Mouse (Mus musculus) G1E (cell line): Measurements from ENCODE around the gene Dysf. TPM values are rescaled to one million over a fixed set of nuclear protein-coding genes. Genes with fewer than 3 reads are reported as not detected.

Experiments
- ATAC-seq: 2 replicates; pipeline ENCODE4 v1.8.0; 2016; ENCODE audit warnings: mild to moderate bottlenecking; ENCODE audit not compliant: insufficient number of reproducible peaks, poor library complexity, low FRiP score, severe bottlenecking; ENCODE audit errors: extremely low read depth
- DNase-seq: peaks from one replicate; pipeline ENCODE4 v3.0.0; 2012; ENCODE audit warnings: low spot score
- H3K27me3 ChIP-seq: 2 replicates; pipeline ENCODE4 v1.6.1; 2012; ENCODE audit warnings: mild to moderate bottlenecking, low read length, inconsistent platforms; ENCODE audit not compliant: insufficient read depth
- H3K36me3 ChIP-seq: replicated peaks from 2 replicates; pipeline ENCODE3; 2012; ENCODE audit warnings: mild to moderate bottlenecking, inconsistent platforms
- H3K4me1 ChIP-seq: 2 replicates; pipeline ENCODE4 v1.6.1; 2012; ENCODE audit warnings: low read depth, low read length, inconsistent platforms, mixed read lengths; ENCODE audit not compliant: insufficient read depth
- H3K4me3 ChIP-seq: 2 replicates; pipeline ENCODE4 v1.5.1; 2012; ENCODE audit warnings: low read depth, mild to moderate bottlenecking, inconsistent platforms, low read length, moderate library complexity, mixed read lengths
- H3K9me3 ChIP-seq: replicated peaks from 2 replicates; pipeline ENCODE4 v1.6.1; 2012; ENCODE audit warnings: inconsistent platforms
- CTCF ChIP-seq: IDR thresholded peaks from 2 replicates; pipeline ENCODE4 v1.5.1; 2012; ENCODE audit warnings: low read depth, low read length, inconsistent platforms, mixed read lengths
- GATA1 ChIP-seq: IDR thresholded peaks from 2 replicates; pipeline ENCODE4 v1.6.1; 2012; ENCODE audit warnings: borderline replicate concordance, low read length, inconsistent platforms, mixed read lengths
- GATA2 ChIP-seq: IDR thresholded peaks from 2 replicates; pipeline ENCODE4 v1.6.1; 2012; ENCODE audit warnings: low read depth, low read length, inconsistent platforms, borderline replicate concordance
- POLR2AphosphoS5 ChIP-seq: IDR thresholded peaks from 2 replicates; pipeline ENCODE4 v1.6.1; 2012; ENCODE audit warnings: low read depth, low read length, inconsistent platforms; ENCODE audit not compliant: insufficient replicate concordance
- TAL1 ChIP-seq: conservative IDR thresholded peaks from 2 replicates; pipeline ENCODE4 v1.6.1; 2012; ENCODE audit warnings: low read depth, low read length, inconsistent platforms, mixed read lengths
- polyA plus RNA-seq: library from polyadenylated mRNA; stranded (reverse); fragments of >175 nt; gene quantifications from 2 replicates; pipeline ENCODE4 v1.2.3, GENCODE M21; 2012
- total RNA-seq, 2 experiments: library from RNA; stranded (forward) in 1 of 2; stranded (reverse) in 1 of 2; fragments of 200-1000 nt in 1 of 2; fragments of >200 nt in 1 of 2; fragmentation: Nextera tagmentation in 1 of 2; gene quantifications; 2 replicates each; pipeline ENCODE4 v1.2.3; 2014 to 2017

The Dysf gene
- total and polyA plus RNA-seq, 3 experiments = 0.11 TPM; not detected in 2

- TF ChIP-seq POLR2AphosphoS5 (no peak), CTCF (no peak), TAL1 (no peak), GATA1 (no peak), GATA2 (no peak)
Observed at GRCm38 (mm10) chr6:84048856-84049255, 40.5 kb downstream of the Dysf start.

GRCm38 (mm10) chr6:84050238-84050637, 41.8 kb downstream of the Dysf start:
- H3K27me3 ChIP-seq = peaks cover 16% of the 10 kb centered on the region; the same call in 1 of the 2 replicates
- H3K4me1 ChIP-seq = no peaks in the 10 kb centered on the region
- no peak overlapping the region for H3K4me3 ChIP-seq
- ATAC-seq (no peak), DNase-seq (no peak)
- no peak for TF ChIP-seq GATA2
- TF ChIP-seq GATA1 = no peak
- no peak for TF ChIP-seq POLR2AphosphoS5
- no peak for TF ChIP-seq CTCF
- no peak for TF ChIP-seq TAL1
- no peaks in the 10 kb centered on the region for H3K36me3 ChIP-seq
- H3K9me3 ChIP-seq = no peaks in the 10 kb centered on the region

More at GRCm38 (mm10) chr6:84048856-84049255, 40.5 kb downstream of the Dysf start:
- DNase-seq = no peak
- H3K27me3 ChIP-seq = peaks cover 13% of the 10 kb centered on the region; the same call in 1 of the 2 replicates
- ATAC-seq = no peak
- no peaks in the 10 kb centered on the region for H3K36me3 ChIP-seq
- H3K4me3 ChIP-seq = no peak overlapping the region
- H3K4me1 ChIP-seq = no peaks in the 10 kb centered on the region
- no peaks in the 10 kb centered on the region for H3K9me3 ChIP-seq

- DNase-seq (no peak), ATAC-seq (no peak)
- Histone ChIP-seq H3K27me3 (peaks cover 16% of the 10 kb centered on the region; the same call in 1 of the 2 replicates), H3K9me3 (no peaks in the 10 kb centered on the region), H3K4me1 (no peaks in the 10 kb centered on the region), H3K4me3 (no peak overlapping the region), H3K36me3 (no peaks in the 10 kb centered on the region)
- TF ChIP-seq GATA1 (no peak), TAL1 (no peak), CTCF (no peak), POLR2AphosphoS5 (no peak), GATA2 (no peak)
Observed at GRCm38 (mm10) chr6:84051032-84051431, 42.6 kb downstream of the Dysf start.

GRCm38 (mm10) chr6:84053874-84054530, 45.6 kb downstream of the Dysf start:
- no peaks in the 10 kb centered on the region for H3K36me3 ChIP-seq
- H3K27me3 ChIP-seq = peaks cover 19% of the 10 kb centered on the region; the same call in 1 of the 2 replicates
- DNase-seq (no peak), ATAC-seq (no peak)
- TF ChIP-seq POLR2AphosphoS5 = no peak
- TF ChIP-seq GATA2 = no peak
- H3K4me3 ChIP-seq = no peak overlapping the region
- H3K4me1 ChIP-seq = no peaks in the 10 kb centered on the region
- no peaks in the 10 kb centered on the region for H3K9me3 ChIP-seq

GRCm38 (mm10) chr6:84055619-84056018, 47.2 kb downstream of the Dysf start:
- H3K9me3 ChIP-seq = no peaks in the 10 kb centered on the region
- H3K36me3 ChIP-seq = no peaks in the 10 kb centered on the region
- no peak for DNase-seq
- TF ChIP-seq POLR2AphosphoS5 (no peak), TAL1 (no peak), GATA2 (no peak), GATA1 (no peak), CTCF (no peak)
- no peak overlapping the region for H3K4me3 ChIP-seq
- H3K27me3 ChIP-seq = peaks cover 22% of the 10 kb centered on the region
- no peak for ATAC-seq
- H3K4me1 ChIP-seq = no peaks in the 10 kb centered on the region

GRCm38 (mm10) chr6:84057216-84057615, 48.8 kb downstream of the Dysf start:
- TF ChIP-seq GATA1 (no peak), POLR2AphosphoS5 (no peak), GATA2 (no peak)
- DNase-seq (no peak), ATAC-seq (no peak)
- H3K27me3 ChIP-seq = peaks cover 18% of the 10 kb centered on the region
- no peak overlapping the region for H3K4me3 ChIP-seq
- H3K36me3 ChIP-seq = no peaks in the 10 kb centered on the region
- H3K9me3 ChIP-seq = no peaks in the 10 kb centered on the region
- H3K4me1 ChIP-seq = no peaks in the 10 kb centered on the region
